Mouse (Mus musculus) megakaryocyte, embryonic 14.5 days (primary cell): ENCODE results near the gene Slc7a8.

Experiments used
- FLI1 ChIP-seq: IDR thresholded peaks from 2 replicates; pipeline ENCODE4 v1.6.1; 2012; ENCODE audit warnings: low read length, inconsistent platforms, mixed read lengths
- GATA1 ChIP-seq: IDR thresholded peaks from 3 replicates; pipeline ENCODE4 v1.6.1; 2012; ENCODE audit warnings: mixed read lengths, low read length, inconsistent platforms, borderline replicate concordance

- TF ChIP-seq GATA1 (no peak), FLI1 (no peak)
Observed at GRCm38 (mm10) chr14:54785898-54786297, 4.2 kb upstream of the Slc7a8 start.
